8 mouse cellular contexts compared by ENCODE assay signal in the genomic region with DNA sequence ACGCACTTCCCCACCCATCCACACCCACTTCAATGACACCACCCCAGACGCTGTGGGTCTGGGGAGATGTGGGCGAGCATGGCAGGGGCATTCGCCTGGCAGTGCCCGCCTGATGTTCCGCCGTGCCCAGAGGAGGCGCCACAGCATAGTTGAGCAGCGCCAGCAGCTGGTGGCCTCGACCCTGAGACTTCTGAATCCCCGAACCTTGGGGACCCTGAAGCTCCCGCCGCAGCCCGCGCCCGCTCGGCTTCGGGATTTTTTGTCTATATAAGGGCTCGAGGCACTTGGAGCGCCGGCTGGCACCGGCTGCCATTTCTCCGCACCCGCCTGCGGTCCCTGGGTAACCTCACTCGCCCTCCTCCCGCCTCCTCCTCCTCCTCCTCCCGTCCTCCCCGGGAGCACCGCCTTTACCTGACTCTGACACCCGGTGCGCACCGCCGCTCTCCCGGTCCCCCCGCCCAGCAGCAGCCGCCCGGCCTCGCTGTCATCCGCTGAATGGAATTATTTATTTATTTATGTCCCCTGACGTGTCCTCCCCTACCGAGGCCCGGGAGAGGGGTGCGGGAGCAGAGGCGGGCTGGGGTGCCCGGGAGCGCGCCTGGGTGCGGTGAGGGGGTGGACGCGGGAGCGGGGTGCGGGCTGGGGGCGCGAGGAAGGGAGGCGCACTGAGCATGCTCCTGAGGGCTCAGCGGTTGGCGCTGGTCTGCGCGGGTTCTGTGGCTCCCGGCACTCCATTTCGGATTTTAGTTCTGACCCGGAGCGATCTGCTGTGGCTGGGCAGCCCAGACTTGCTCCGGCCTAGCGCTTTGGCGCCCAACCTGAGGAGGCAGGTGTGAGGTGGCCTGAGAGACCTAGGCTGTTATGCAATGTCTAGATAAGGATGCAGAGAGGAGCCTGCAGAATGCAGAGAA. TPM values are rescaled to one million over a fixed set of nuclear protein-coding genes. Genes with fewer than 3 reads are reported as not detected.
DNase-seq lines count a peak whose midpoint lies in the region; ATAC-seq and TF ChIP-seq lines count a peak whose summit lies in the region.

A gene (minus strand): TSS at position 590 of the 911 bp plus-strand sequence.

- no peak for TF ChIP-seq CTCF in E14TG2a.4 (conservative IDR thresholded peaks at IDR 0.05; ENCODE audit: low read length)

- H3K9me3 ChIP-seq in E14TG2a.4 (ENCODE audit: low read length) = no peaks in the 10 kb centered on the region; the same call in 1 of the 2 replicates
- no peaks in the 10 kb centered on the region for H3K9me3 ChIP-seq in hindbrain, embryonic 13.5 days

- peak within 1 kb of the TSS; percentile 78 for H3K4me2 ChIP-seq in hindbrain, embryonic 13.5 days

- peak; percentile 91 to 94 for DNase-seq in cerebellum, adult 18-20 months
- DNase-seq in layer of hippocampus, postnatal 25 days (ENCODE audit: extremely low spot score in 1 of 2, low spot score in 1 of 2) = peak; percentile 75 to 84
- peak; percentile 80 for DNase-seq in lung, postnatal 10 days
- peak; percentile 74 for DNase-seq in ovary, postnatal 36 days (ENCODE audit: low spot score)
- peak; percentile 34 to 42 for DNase-seq in thymus, postnatal 10 days (ENCODE audit: low spot score in 2 of 2)

- WGBS in hindbrain, embryonic 13.5 days = under 1% methylated on average over 67 of the region's 67 CpGs

- peak within 1 kb of the TSS; percentile 84 for H3K9ac ChIP-seq in hindbrain, embryonic 13.5 days

- peaks cover 10% of the 10 kb centered on the region for H3K4me1 ChIP-seq in E14TG2a.4 (replicated peaks; ENCODE audit: low read depth, low read length)
- peaks cover 9% of the 10 kb centered on the region for H3K4me1 ChIP-seq in hindbrain, embryonic 13.5 days (replicated peaks)

- ATAC-seq in frontal cortex, adult (ENCODE audit: low TSS enrichment) = peak; percentile 81
- ATAC-seq in hindbrain, embryonic 13.5 days (ENCODE audit: low FRiP score) = peak; percentile 96

- H3K4me3 ChIP-seq in E14TG2a.4 (replicated peaks; ENCODE audit: low read length) = peak within 1 kb of the TSS; percentile 81
- H3K4me3 ChIP-seq in hindbrain, embryonic 13.5 days = peak within 1 kb of the TSS; percentile 61

- H3K27ac ChIP-seq in hindbrain, embryonic 13.5 days = peak within 1 kb of the TSS; percentile 71

- peaks cover 51% of the 10 kb centered on the region for H3K27me3 ChIP-seq in E14TG2a.4 (ENCODE audit: insufficient read depth, low read length)
- H3K27me3 ChIP-seq in hindbrain, embryonic 13.5 days = no peaks in the 10 kb centered on the region

- no peaks in the 10 kb centered on the region for H3K36me3 ChIP-seq in E14TG2a.4 (ENCODE audit: insufficient read depth, low read length)
- no peaks in the 10 kb centered on the region for H3K36me3 ChIP-seq in hindbrain, embryonic 13.5 days

RNA-seq across cellular contexts. Expression of the gene that starts here (rescaled TPM):
- 6.2 and 6.9 TPM in 2 replicates for polyA plus RNA-seq in hindbrain, embryonic 13.5 days (2015; fragmentation: Nextera tagmentation; extraction: Ambion mirVana)
- 10 to 100 TPM; 42.3 to 50.7 TPM for total RNA-seq in layer of hippocampus, postnatal 25 days (2021)

Comparison
In these comparisons a context has a peak if more than half of its experiments do, and no peak if none do; other contexts are left out.
1. Peak in every context shown above with its lines: DNase-seq, ATAC-seq, H3K4me3 ChIP-seq and H3K27ac ChIP-seq.
2. DNase-seq: peak in every context shown above with its lines; median percentile 92 in cerebellum, adult 18-20 months; 80 in lung, postnatal 10 days; 80 in layer of hippocampus, postnatal 25 days; 74 in ovary, postnatal 36 days; 38 in thymus, postnatal 10 days.